Mouse (Mus musculus): Measurements from ENCODE around the gene Epo. TPM values are rescaled to one million over a fixed set of nuclear protein-coding genes. Genes with fewer than 3 reads are reported as not detected.

The Epo gene
- total RNA-seq, 1 experiment: 0.36 TPM

GRCm38 (mm10) chr5:137502667-137503110 is 30.4 kb downstream of the Epo start:
- TF ChIP-seq ZNF384 (IDR thresholded peaks at IDR 0.05; ENCODE audit: low read depth, low read length): no peak
- TF ChIP-seq CHD2 (IDR thresholded peaks at IDR 0.05; ENCODE audit: low read depth, low read length): no peak
- peak; percentile 86 for DNase-seq (ENCODE audit: low read depth, low spot score)
- in situ Hi-C loops (cut with MboI; ENCODE audit: low sequenced_read_pairs in 2 of 2, unreplicated experiment in 2 of 2): no loop called here
- Histone ChIP-seq H3K36me3 (ENCODE audit: control insufficient read depth, insufficient read depth, low read length, poor library complexity, severe bottlenecking) (0 out of 2 replicates have a peak, but pooled peaks cover 3% of the 10 kb centered on the region), H3K9me3 (ENCODE audit: control insufficient read depth, insufficient read depth, low read depth, low read length) (no peaks in the 10 kb centered on the region), H3K4me3 (ENCODE audit: insufficient read depth in 1 of 2, low read depth in 1 of 2, low read length in 2 of 2, poor library complexity in 1 of 2, severe bottlenecking in 1 of 2) (peak overlapping the region; percentile 71 to 82), H3K27ac (ENCODE audit: insufficient read depth, low read depth, low read length, poor library complexity, severe bottlenecking) (peak overlapping the region; percentile 85), H3K9ac (ENCODE audit: insufficient read depth, low read depth, low read length, poor library complexity, severe bottlenecking) (peak overlapping the region; percentile 94), H3K4me1 (ENCODE audit: control insufficient read depth in 2 of 2, insufficient read depth in 2 of 2, low read length in 2 of 2, poor library complexity in 1 of 2) (peaks cover 0 to 8% of the 10 kb centered on the region in 2 experiments; a peak in 1 of 4 replicates)

GRCm38 (mm10) chr5:137501709-137502666 is 31.1 kb downstream of the Epo start, which contains the start of gene Pop7:
Gene Pop7 (minus strand): TSS chr5:137502518.
- H3K9me3 ChIP-seq (ENCODE audit: control insufficient read depth, insufficient read depth, low read depth, low read length): no peaks in the 10 kb centered on the region
- DNase-seq (ENCODE audit: low read depth, low spot score): peak; percentile 99
- in situ Hi-C loops (cut with MboI; ENCODE audit: low sequenced_read_pairs in 2 of 2, unreplicated experiment in 2 of 2): no loop called here
- H3K27ac ChIP-seq (ENCODE audit: insufficient read depth, low read depth, low read length, poor library complexity, severe bottlenecking): peak within 1 kb of the TSS; percentile 100
- H3K9ac ChIP-seq (ENCODE audit: insufficient read depth, low read depth, low read length, poor library complexity, severe bottlenecking): peak within 1 kb of the TSS; percentile 100
- TF ChIP-seq ZC3H11A (IDR thresholded peaks at IDR 0.05; ENCODE audit: borderline replicate concordance, low read depth, low read length) (0 out of 2 replicates have a peak, but pooled peaks have one; percentile 3), CHD2 (IDR thresholded peaks at IDR 0.05; ENCODE audit: low read depth, low read length) (peak; percentile 93), MAFK (IDR thresholded peaks at IDR 0.05; ENCODE audit: insufficient read depth, low read depth, low read length) (no peak), HCFC1 (IDR thresholded peaks at IDR 0.05; ENCODE audit: borderline replicate concordance, insufficient read depth, low read length) (peak; percentile 71; the same call in 1 of the 2 replicates), ZNF384 (IDR thresholded peaks at IDR 0.05; ENCODE audit: low read depth, low read length) (no peak)
- peaks cover 0 to 8% of the 10 kb centered on the region in 2 experiments; a peak in 1 of 4 replicates for H3K4me1 ChIP-seq (ENCODE audit: control insufficient read depth in 2 of 2, insufficient read depth in 2 of 2, low read length in 2 of 2, poor library complexity in 1 of 2)
- 0 out of 2 replicates have a peak, but pooled peaks cover 3% of the 10 kb centered on the region for H3K36me3 ChIP-seq (ENCODE audit: control insufficient read depth, insufficient read depth, low read length, poor library complexity, severe bottlenecking)
- peak within 1 kb of the TSS; percentile 89 to 99 for H3K4me3 ChIP-seq (ENCODE audit: insufficient read depth in 1 of 2, low read depth in 1 of 2, low read length in 2 of 2, poor library complexity in 1 of 2, severe bottlenecking in 1 of 2)

GRCm38 (mm10) chr5:137500186-137500585 is 32.9 kb downstream of the Epo start:
- 0 out of 2 replicates have a peak, but pooled peaks cover 3% of the 10 kb centered on the region for H3K36me3 ChIP-seq (ENCODE audit: control insufficient read depth, insufficient read depth, low read length, poor library complexity, severe bottlenecking)
- H3K9me3 ChIP-seq (ENCODE audit: control insufficient read depth, insufficient read depth, low read depth, low read length): no peaks in the 10 kb centered on the region
- no peak overlapping the region for H3K9ac ChIP-seq (ENCODE audit: insufficient read depth, low read depth, low read length, poor library complexity, severe bottlenecking)
- H3K27ac ChIP-seq (ENCODE audit: insufficient read depth, low read depth, low read length, poor library complexity, severe bottlenecking): no peak overlapping the region
- DNase-seq (ENCODE audit: low read depth, low spot score): no peak
- TF ChIP-seq CHD2 (IDR thresholded peaks at IDR 0.05; ENCODE audit: low read depth, low read length): no peak
- no peak for TF ChIP-seq HCFC1 (IDR thresholded peaks at IDR 0.05; ENCODE audit: borderline replicate concordance, insufficient read depth, low read length)
- no peak for TF ChIP-seq MAFK (IDR thresholded peaks at IDR 0.05; ENCODE audit: insufficient read depth, low read depth, low read length)
- TF ChIP-seq ZNF384 (IDR thresholded peaks at IDR 0.05; ENCODE audit: low read depth, low read length): no peak
- TF ChIP-seq ZC3H11A (IDR thresholded peaks at IDR 0.05; ENCODE audit: borderline replicate concordance, low read depth, low read length): no peak
- peaks cover 0 to 8% of the 10 kb centered on the region in 2 experiments; a peak in 1 of 4 replicates for H3K4me1 ChIP-seq (ENCODE audit: control insufficient read depth in 2 of 2, insufficient read depth in 2 of 2, low read length in 2 of 2, poor library complexity in 1 of 2)
- no peak overlapping the region for H3K4me3 ChIP-seq (ENCODE audit: insufficient read depth in 1 of 2, low read depth in 1 of 2, low read length in 2 of 2, poor library complexity in 1 of 2, severe bottlenecking in 1 of 2)
- in situ Hi-C loops (cut with MboI; ENCODE audit: low sequenced_read_pairs in 2 of 2, unreplicated experiment in 2 of 2): no loop called here

GRCm38 (mm10) chr5:137493831-137494230 is 39.2 kb downstream of the Epo start:
- no peaks in the 10 kb centered on the region for H3K36me3 ChIP-seq (ENCODE audit: control insufficient read depth, insufficient read depth, low read length, poor library complexity, severe bottlenecking)
- in situ Hi-C loops (cut with MboI; ENCODE audit: low sequenced_read_pairs in 2 of 2, unreplicated experiment in 2 of 2): no loop called here
- no peak overlapping the region for H3K4me3 ChIP-seq (ENCODE audit: insufficient read depth in 1 of 2, low read depth in 1 of 2, low read length in 2 of 2, poor library complexity in 1 of 2, severe bottlenecking in 1 of 2)
- H3K9ac ChIP-seq (ENCODE audit: insufficient read depth, low read depth, low read length, poor library complexity, severe bottlenecking): 0 out of 2 replicates have a peak overlapping the region, but pooled peaks have one; percentile 19
- no peak overlapping the region for H3K27ac ChIP-seq (ENCODE audit: insufficient read depth, low read depth, low read length, poor library complexity, severe bottlenecking)
- TF ChIP-seq MAFK (IDR thresholded peaks at IDR 0.05; ENCODE audit: insufficient read depth, low read depth, low read length): no peak
- TF ChIP-seq HCFC1 (IDR thresholded peaks at IDR 0.05; ENCODE audit: borderline replicate concordance, insufficient read depth, low read length): no peak
- no peak for TF ChIP-seq ZNF384 (IDR thresholded peaks at IDR 0.05; ENCODE audit: low read depth, low read length)
- TF ChIP-seq ZC3H11A (IDR thresholded peaks at IDR 0.05; ENCODE audit: borderline replicate concordance, low read depth, low read length): no peak
- TF ChIP-seq CHD2 (IDR thresholded peaks at IDR 0.05; ENCODE audit: low read depth, low read length): no peak
- no peak for DNase-seq (ENCODE audit: low read depth, low spot score)
- no peaks in the 10 kb centered on the region; a peak in 1 of 4 replicates for H3K4me1 ChIP-seq (ENCODE audit: control insufficient read depth in 2 of 2, insufficient read depth in 2 of 2, low read length in 2 of 2, poor library complexity in 1 of 2)
- H3K9me3 ChIP-seq (ENCODE audit: control insufficient read depth, insufficient read depth, low read depth, low read length): no peaks in the 10 kb centered on the region

Measured in ES-E14 (cell line).